Mouse (Mus musculus) myocyte (in vitro differentiated cells): ENCODE data around the gene Fhl2. TPM values are rescaled to one million over a fixed set of nuclear protein-coding genes. Genes with fewer than 3 reads are reported as not detected.

Source experiments
- H3K27me3 ChIP-seq: one replicate; pipeline ENCODE4 v1.6.1; 2011; ENCODE audit not compliant: control insufficient read depth, insufficient read depth, insufficient read length
- H3K36me3 ChIP-seq: one replicate; pipeline ENCODE4 v1.6.1; 2011; ENCODE audit not compliant: control insufficient read depth, insufficient read depth
- H3K4me2 ChIP-seq: one replicate; pipeline ENCODE4 v1.6.1; 2011; ENCODE audit warnings: low read depth, control low read depth
- H3K4me3 ChIP-seq: one replicate; pipeline ENCODE4 v1.5.1; 2011; ENCODE audit warnings: mild to moderate bottlenecking, control low read depth, moderate library complexity
- H3K79me2 ChIP-seq: one replicate; pipeline ENCODE4 v1.6.1; 2011; ENCODE audit not compliant: control insufficient read depth, insufficient read depth
- H3ac ChIP-seq: one replicate; pipeline ENCODE4 v1.6.1; 2011; ENCODE audit not compliant: control insufficient read depth, insufficient read length
- CEBPB ChIP-seq: IDR thresholded peaks from 2 replicates; pipeline ENCODE4 v1.6.1; 2011; ENCODE audit warnings: mild to moderate bottlenecking, moderate library complexity; ENCODE audit not compliant: poor library complexity, insufficient read depth, severe bottlenecking
- E2F4 ChIP-seq: IDR thresholded peaks from one replicate; pipeline ENCODE4 v1.6.1; 2011; ENCODE audit warnings: mild to moderate bottlenecking, control low read depth, moderate library complexity; ENCODE audit not compliant: insufficient read depth
- MAX ChIP-seq: IDR thresholded peaks from one replicate; pipeline ENCODE4 v1.6.1; 2011; ENCODE audit warnings: low read depth, mild to moderate bottlenecking, control low read depth
- MYOD1 ChIP-seq, 3 experiments: IDR thresholded peaks; one replicate each; pipeline ENCODE4 v1.6.1; 2011; ENCODE audit warnings: control low read depth in 2 of 3, low read depth in 2 of 3, mild to moderate bottlenecking in 2 of 3, moderate library complexity in 1 of 3; ENCODE audit not compliant: insufficient read length in 2 of 3, control insufficient read depth in 1 of 3
- MYOG ChIP-seq, 3 experiments: IDR thresholded peaks; one replicate each; pipeline ENCODE4 v1.6.1; 2011; ENCODE audit warnings: control low read depth in 2 of 3, low read depth in 2 of 3, mild to moderate bottlenecking in 2 of 3; ENCODE audit not compliant: insufficient read length in 2 of 3, control insufficient read depth in 1 of 3, insufficient read depth in 1 of 3
- POLR2A ChIP-seq: IDR thresholded peaks from one replicate; pipeline ENCODE4 v1.6.1; 2011; ENCODE audit warnings: low read depth, mild to moderate bottlenecking, control low read depth, moderate library complexity; ENCODE audit not compliant: insufficient read length
- POLR2AphosphoS2 ChIP-seq: IDR thresholded peaks from one replicate; pipeline ENCODE4 v1.6.1; 2011; ENCODE audit warnings: low read depth, control low read depth; ENCODE audit not compliant: insufficient read length
- REST ChIP-seq: IDR thresholded peaks from one replicate; pipeline ENCODE4 v1.6.1; 2011; ENCODE audit warnings: mild to moderate bottlenecking, control low read depth, moderate library complexity; ENCODE audit not compliant: insufficient read depth, insufficient read length
- SRF ChIP-seq: IDR thresholded peaks from one replicate; pipeline ENCODE4 v1.6.1; 2011; ENCODE audit warnings: low read depth; ENCODE audit not compliant: control insufficient read depth, insufficient read length
- TCF12 ChIP-seq: IDR thresholded peaks from one replicate; pipeline ENCODE4 v1.6.1; 2011; ENCODE audit warnings: mild to moderate bottlenecking, control low read depth; ENCODE audit not compliant: poor library complexity, insufficient read depth, severe bottlenecking
- TCF3 ChIP-seq: IDR thresholded peaks from one replicate; pipeline ENCODE4 v1.6.1; 2011; ENCODE audit warnings: low read depth, control low read depth; ENCODE audit not compliant: insufficient read length
- USF1 ChIP-seq: IDR thresholded peaks from one replicate; pipeline ENCODE4 v1.6.1; 2011; ENCODE audit warnings: low read depth, mild to moderate bottlenecking, control low read depth, moderate library complexity
- polyA plus RNA-seq: library from polyadenylated mRNA; unstranded; fragments of >200 nt; fragmentation: generic; extraction: Trizol; gene quantifications from one replicate; pipeline ENCODE4 v1.2.1, GENCODE M21; 2012; ENCODE audit warnings: missing spikeins

Fhl2 gene
- polyA plus RNA-seq = 58.2 TPM

- TF ChIP-seq CEBPB (no peak), MYOD1 (IDR thresholded peaks at IDR 0.05; ENCODE audit: control insufficient read depth in 1 of 3, insufficient read length in 2 of 3, low read depth in 2 of 3) (no peak), REST (no peak), SRF (no peak), POLR2A (no peak), TCF3 (no peak), USF1 (no peak), POLR2AphosphoS2 (no peak), TCF12 (no peak), E2F4 (no peak), MAX (no peak), MYOG (IDR thresholded peaks at IDR 0.05; ENCODE audit: control insufficient read depth in 1 of 3, insufficient read depth in 1 of 3, insufficient read length in 2 of 3, low read depth in 2 of 3) (no peak)
- no peaks in the 10 kb centered on the region for H3K36me3 ChIP-seq
- no peaks in the 10 kb centered on the region for H3K79me2 ChIP-seq
- H3K27me3 ChIP-seq = no peaks in the 10 kb centered on the region
- H3K4me2 ChIP-seq = no peak within 1 kb of the TSS
- H3ac ChIP-seq = no peak within 1 kb of the TSS
- H3K4me3 ChIP-seq = no peak within 1 kb of the TSS
These were observed at the start of gene Fhl2 for GRCm38 (mm10) chr1:43196661-43197241. Fhl2 (minus strand) TSS chr1:43196984.

GRCm38 (mm10) chr1:43245014-43245413 is 48.2 kb upstream of the Fhl2 start:
- Histone ChIP-seq H3K4me3 (no peak overlapping the region), H3K4me2 (no peak overlapping the region), H3K27me3 (no peaks in the 10 kb centered on the region), H3K79me2 (no peaks in the 10 kb centered on the region), H3K36me3 (no peaks in the 10 kb centered on the region), H3ac (no peak overlapping the region)
- peak in 1 of 3 experiments; percentile 27 for TF ChIP-seq MYOG (IDR thresholded peaks at IDR 0.05; ENCODE audit: control insufficient read depth in 1 of 3, insufficient read depth in 1 of 3, insufficient read length in 2 of 3, low read depth in 2 of 3)
- peak in 1 of 3 experiments; percentile 34 for TF ChIP-seq MYOD1 (IDR thresholded peaks at IDR 0.05; ENCODE audit: control insufficient read depth in 1 of 3, insufficient read length in 2 of 3, low read depth in 2 of 3)
- no peak for TF ChIP-seq E2F4

GRCm38 (mm10) chr1:43241208-43241607 is 44.4 kb upstream of the Fhl2 start:
- TF ChIP-seq TCF12 = no peak
- TF ChIP-seq SRF = no peak
- no peak for TF ChIP-seq MYOD1 (IDR thresholded peaks at IDR 0.05; ENCODE audit: control insufficient read depth in 1 of 3, insufficient read length in 2 of 3, low read depth in 2 of 3)
- no peak for TF ChIP-seq POLR2A
- TF ChIP-seq REST = no peak
- TF ChIP-seq POLR2AphosphoS2 = no peak
- no peak for TF ChIP-seq USF1
- no peak for TF ChIP-seq MAX
- no peak for TF ChIP-seq TCF3
- TF ChIP-seq CEBPB = no peak
- TF ChIP-seq E2F4 = no peak
- TF ChIP-seq MYOG (IDR thresholded peaks at IDR 0.05; ENCODE audit: control insufficient read depth in 1 of 3, insufficient read depth in 1 of 3, insufficient read length in 2 of 3, low read depth in 2 of 3) = no peak

GRCm38 (mm10) chr1:43239796-43240313 is 43.1 kb upstream of the Fhl2 start:
- H3K36me3 ChIP-seq = no peaks in the 10 kb centered on the region
- no peak overlapping the region for H3K4me3 ChIP-seq
- H3K4me2 ChIP-seq = no peak overlapping the region
- TF ChIP-seq E2F4 = no peak
- TF ChIP-seq TCF3 = no peak
- no peak for TF ChIP-seq SRF
- TF ChIP-seq POLR2AphosphoS2 = no peak
- TF ChIP-seq MYOG (IDR thresholded peaks at IDR 0.05; ENCODE audit: control insufficient read depth in 1 of 3, insufficient read depth in 1 of 3, insufficient read length in 2 of 3, low read depth in 2 of 3) = no peak
- TF ChIP-seq TCF12 = no peak
- no peak for TF ChIP-seq MAX
- TF ChIP-seq USF1 = no peak
- no peak for TF ChIP-seq POLR2A
- no peak for TF ChIP-seq REST
- TF ChIP-seq MYOD1 (IDR thresholded peaks at IDR 0.05; ENCODE audit: control insufficient read depth in 1 of 3, insufficient read length in 2 of 3, low read depth in 2 of 3) = no peak
- no peak for TF ChIP-seq CEBPB
- H3K79me2 ChIP-seq = no peaks in the 10 kb centered on the region
- no peak overlapping the region for H3ac ChIP-seq
- H3K27me3 ChIP-seq = no peaks in the 10 kb centered on the region

More at GRCm38 (mm10) chr1:43241208-43241607, 44.4 kb upstream of the Fhl2 start:
- H3K27me3 ChIP-seq = no peaks in the 10 kb centered on the region
- no peak overlapping the region for H3K4me2 ChIP-seq
- H3K36me3 ChIP-seq = no peaks in the 10 kb centered on the region
- H3ac ChIP-seq = no peak overlapping the region
- no peaks in the 10 kb centered on the region for H3K79me2 ChIP-seq
- no peak overlapping the region for H3K4me3 ChIP-seq
